Mouse (Mus musculus) R1 (cell line): ENCODE data around the gene Nsfl1c.
"Not testable (repeated sequence)": the region's sequence is repeated elsewhere in the genome, so short reads cannot be mapped to it uniquely, and the experiment has no call there.

ENCODE experiments used
- DNase-seq: peaks from one replicate; pipeline ENCODE4 v3.0.0-alpha.2; 2018; ENCODE audit warnings: low read depth, low spot score

Nsfl1c gene

DNA sequence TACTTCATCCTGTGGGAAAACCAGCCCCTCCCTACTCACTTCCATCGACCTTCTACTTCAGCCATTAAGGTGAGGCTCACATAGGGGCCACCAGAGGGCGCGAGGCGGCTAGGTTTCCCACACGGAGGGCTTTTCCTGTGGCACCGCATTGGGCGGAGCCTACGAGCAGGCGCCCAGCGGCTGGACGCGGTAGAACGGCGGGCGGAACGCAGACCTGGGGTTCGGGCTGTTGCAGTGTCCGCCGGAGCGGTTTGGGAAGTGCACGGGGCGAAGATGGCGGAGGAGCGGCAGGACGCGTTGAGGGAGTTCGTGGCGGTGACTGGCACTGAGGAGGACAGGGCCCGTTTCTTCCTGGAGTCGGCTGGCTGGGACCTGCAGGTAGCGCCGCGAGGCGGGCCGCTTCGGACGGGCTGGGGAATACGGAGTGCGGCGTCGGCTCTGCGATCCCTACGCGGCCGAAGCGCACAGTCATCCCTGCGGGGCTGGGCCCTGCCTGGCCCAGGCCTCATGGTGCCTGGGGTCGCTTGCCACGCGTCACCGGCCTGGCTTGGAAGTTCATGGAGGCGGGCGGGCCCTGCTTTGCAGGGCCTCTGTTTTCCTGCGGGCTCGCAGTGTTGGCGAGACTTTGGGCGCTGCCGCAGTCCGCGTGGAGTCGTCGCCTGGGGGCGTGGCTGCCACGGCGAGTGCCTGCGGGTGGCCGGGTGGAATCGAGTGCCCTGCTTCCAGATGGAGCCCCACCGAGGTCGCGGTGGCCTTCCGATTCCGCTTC is at the start of gene Nsfl1c:
Gene Nsfl1c, plus strand, starts transcription at position 148 of the 769 bp plus-strand sequence.
- peak; percentile 95 for DNase-seq

DNA sequence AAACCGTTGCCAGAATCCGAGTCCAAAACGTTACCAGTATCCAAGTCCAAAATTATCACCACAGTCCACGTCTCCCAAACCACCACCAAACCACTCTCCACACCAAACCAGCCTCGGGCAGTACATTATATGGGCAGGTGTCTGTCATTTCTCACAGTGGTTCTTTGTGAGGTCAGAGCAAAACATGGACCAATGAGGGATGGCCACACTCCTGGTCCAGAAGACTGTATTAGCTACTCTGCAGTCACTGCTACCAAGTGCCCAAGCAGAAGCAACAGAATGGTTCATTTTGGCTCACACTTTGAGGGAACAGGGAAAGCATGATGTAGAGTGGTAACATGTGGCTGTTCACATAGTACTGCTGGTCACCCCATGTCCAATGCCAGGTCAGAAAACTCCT is 17.9 kb upstream of the Nsfl1c start, which contains the start of gene 4921509C19Rik:
Gene 4921509C19Rik, minus strand, starts transcription at position 101 of the 400 bp plus-strand sequence.
- DNase-seq = not testable (repeated sequence)

DNA sequence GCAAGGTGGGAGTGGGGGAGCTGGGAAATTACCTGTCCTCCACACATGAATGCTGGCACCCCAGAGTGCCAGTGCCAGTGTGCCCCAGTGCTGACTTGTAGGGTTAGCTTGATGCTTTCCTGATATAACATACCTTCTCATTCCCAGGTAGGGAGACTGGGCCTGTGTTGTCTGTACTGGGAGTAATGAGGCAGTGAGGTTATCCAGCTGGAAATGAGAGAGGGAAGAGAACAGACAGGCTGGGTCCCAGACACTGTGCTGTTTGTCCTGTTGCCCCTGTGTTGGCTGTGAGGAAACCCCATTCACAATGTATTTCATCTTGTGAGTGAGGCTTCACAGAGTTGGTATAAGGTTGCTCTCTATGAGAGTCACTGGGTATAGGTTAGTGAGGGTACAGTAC is 7.5 kb upstream of the Nsfl1c start:
- no peak for DNase-seq

DNA sequence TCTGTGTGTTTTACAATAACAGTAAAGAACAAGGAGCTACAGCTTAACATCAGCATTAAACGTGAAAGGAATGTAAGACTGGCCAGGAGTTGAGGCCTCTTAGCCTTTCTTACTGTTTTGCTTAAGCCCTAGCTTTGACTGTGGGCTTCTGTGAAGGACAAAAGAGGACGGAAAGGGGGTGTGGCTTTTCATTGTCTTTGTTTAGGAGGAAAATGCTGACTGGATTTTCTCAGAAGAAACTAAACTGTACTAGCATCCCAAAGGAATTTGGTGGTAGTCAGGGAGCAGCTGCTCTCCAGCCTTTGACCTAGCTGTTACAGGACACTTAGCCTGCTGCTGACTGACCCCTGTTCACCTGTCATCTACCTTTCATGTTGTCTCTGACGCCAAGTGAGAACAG is 4.4 kb downstream of the Nsfl1c start:
- DNase-seq = peak; percentile 85

DNA sequence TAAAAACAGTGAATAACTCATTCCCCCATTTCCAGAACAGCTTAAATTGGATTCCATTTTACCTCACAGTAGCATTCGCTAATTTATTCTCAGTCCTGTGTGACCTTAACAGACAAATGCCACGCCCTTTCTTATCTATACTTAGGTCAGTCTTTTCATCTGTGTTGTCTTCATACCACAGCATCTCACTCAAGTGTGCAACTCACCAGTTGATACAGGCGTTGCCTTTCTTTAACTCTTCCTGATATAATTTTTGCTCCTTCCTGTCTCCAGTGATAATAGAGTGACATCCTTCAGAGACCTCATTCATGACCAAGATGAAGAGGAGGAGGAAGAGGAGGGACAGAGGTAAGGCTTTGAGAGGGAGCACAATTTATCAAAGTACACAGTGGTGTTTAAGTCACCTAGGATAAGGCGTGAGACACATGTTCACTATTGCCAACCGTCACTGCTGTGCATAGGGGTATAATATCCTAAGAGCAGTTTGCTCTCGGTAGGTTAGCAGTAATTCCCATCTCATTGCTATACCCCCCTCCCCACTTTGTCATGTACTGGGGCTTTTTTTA is 6.5 kb downstream of the Nsfl1c start:
- no peak for DNase-seq

DNA sequence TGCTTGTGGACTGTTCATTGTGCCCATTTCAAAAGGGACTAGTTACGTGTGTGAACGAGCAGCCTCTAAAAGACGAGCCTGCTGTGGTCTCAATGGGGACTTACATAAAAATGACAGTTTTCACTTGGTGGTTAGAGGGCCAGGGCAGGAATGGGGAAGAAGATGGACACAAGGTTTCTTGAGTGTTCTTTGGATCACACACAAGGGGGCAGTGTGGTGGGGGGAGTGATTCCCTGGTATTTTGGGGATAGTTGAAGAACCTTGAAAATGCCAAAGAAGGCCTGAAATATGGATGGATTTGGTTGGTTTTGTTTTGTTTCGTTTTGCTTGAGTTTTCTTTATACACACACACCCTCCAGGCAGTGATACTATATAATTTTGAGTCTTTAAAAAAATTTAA is 10.2 kb downstream of the Nsfl1c start:
- DNase-seq = peak; percentile 30

DNA sequence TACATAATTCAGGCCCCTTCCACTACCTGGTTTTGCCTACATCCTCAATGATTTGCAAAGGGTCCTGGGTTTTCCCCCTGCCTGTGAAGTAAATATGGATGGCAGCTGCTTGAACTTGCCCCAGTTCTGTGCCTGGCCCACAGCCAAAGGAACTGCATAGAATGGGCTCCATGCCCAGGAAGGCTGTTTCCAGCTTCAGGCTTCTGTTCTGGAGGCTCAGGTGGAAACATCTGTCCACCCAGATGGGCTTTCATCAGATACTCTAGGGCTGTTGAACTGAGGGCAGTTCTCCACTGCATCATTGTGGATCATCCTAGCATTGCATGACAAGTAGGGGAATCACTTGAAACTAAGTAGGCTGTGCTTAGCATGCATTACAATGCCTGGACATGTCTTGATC is 18.2 kb downstream of the Nsfl1c start:
- DNase-seq = no peak

DNA sequence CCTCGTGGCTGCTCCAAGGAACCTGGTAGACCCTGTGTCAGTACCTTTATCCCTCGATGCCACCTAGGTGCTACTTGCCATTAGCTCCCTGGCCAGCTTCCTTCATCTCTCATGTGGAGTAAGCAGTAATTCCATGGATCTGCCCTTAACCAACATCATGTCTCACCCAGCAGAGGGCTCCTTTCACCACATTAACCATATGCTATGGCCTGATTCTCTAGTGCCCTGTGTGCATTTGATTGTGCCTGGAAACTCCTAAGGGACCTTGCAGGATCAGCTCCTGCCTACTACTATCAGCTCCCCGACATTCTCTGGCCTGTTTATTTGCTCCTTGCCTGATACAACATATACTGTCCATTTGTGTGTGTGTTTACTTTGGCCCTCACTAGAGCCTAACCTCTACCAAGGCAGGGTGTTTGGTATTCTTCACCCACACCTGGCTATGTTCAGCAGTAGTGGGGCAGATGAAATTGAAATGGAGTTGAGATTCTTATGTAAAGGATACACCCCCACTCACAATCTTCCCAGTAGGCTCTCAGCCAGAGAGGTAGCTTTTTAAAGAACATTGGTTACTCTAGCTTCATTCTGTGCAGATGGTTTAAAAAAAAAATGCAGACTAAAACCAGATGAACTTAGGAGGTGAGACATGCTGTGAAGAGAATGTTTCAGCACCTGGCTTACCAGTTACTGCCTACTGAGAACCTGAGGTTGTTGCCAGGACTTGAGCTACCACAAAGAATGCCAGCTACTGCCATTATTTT is 19.7 kb downstream of the Nsfl1c start:
- DNase-seq = no peak

DNA sequence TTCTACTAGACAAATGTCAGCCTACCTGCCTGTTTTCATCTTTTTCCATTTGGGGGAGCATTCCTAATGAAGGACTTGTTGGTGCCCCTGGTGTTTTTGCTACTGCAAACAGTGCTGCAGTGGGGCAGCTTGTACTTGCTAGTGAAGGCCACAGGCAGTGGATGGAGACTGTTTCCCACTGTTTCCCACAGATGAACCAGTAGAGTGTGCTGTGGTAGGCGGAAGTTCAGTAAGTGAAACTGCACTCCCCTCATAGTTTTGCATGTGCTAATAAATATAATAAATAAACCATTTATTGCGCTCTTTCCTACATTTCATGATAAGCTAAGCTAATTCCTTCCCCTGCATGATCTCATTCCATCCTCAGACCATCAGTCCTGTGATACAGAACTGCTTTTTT is 25.0 kb downstream of the Nsfl1c start:
- DNase-seq = no peak

DNA sequence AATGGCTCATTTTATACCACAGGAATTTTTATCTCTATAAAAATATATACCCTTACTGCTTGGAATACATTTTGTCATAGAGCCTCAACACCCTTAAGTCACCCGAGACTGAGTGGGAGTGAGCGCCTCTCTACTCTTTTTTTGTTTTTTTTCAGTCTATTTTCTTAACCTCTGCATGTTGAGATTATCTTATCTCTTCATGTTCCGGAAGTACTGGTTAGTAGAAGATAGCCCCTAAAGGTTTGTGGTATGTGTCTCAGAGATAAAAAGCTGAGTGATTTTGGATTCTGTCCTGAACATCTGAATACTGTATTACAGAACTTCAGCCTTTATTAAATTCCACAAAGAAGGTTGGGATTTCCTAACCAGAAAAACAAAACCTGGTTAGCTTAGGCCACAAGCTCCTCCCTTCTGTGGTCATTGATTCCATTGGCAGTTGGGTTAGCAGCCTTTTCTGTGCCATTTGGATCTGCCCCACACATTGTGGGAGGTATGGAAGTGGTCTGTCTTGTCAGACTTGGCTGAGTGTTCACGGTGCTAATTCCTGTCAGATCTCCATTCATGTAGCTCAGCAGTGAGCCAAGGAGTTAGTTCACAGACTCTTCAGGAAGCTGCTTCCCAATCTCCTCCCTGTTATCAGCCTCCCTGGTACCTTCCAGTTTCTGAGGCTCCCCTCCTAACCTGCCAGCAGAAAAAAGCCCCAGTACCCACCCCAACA is 30.5 kb downstream of the Nsfl1c start:
- no peak for DNase-seq

DNA sequence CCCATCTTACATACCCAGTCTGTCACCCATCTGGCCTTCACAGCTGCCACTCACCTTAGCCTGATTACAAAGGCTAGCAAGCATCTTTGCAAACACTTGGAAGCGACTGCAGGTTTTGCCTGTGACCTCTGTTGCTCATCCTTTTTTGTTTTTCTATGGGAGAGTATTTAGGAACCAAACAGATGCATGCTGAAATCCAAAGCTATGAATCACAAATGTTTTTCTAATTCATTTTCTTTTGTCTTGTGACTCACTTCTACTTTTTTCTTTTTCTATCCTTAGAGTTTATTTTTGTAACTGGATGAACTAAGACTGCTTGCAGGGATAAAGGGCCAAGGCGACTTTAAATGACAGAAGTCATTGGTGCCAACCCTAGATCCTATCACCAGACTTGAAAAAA is 31.5 kb downstream of the Nsfl1c start:
- no peak for DNase-seq

DNA sequence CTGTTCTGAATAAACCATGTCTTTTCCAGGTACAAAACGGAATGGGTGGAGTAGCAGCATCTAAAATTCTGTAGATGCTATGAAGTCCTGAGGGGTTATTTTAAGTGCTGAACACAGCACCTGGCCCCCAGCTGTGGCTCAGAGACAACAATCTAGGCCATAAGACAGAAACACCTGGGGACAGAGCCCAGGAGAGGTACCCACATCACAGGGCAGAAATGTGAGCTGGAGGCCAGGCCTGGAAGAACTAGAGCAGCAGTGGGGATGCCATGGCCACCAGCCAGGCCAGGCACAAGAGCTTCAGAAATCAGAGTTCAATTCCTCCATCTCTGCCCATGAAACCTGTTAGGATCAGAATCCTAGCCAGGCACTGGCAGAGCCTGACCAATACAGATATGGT is 34.1 kb downstream of the Nsfl1c start:
- no peak for DNase-seq

DNA sequence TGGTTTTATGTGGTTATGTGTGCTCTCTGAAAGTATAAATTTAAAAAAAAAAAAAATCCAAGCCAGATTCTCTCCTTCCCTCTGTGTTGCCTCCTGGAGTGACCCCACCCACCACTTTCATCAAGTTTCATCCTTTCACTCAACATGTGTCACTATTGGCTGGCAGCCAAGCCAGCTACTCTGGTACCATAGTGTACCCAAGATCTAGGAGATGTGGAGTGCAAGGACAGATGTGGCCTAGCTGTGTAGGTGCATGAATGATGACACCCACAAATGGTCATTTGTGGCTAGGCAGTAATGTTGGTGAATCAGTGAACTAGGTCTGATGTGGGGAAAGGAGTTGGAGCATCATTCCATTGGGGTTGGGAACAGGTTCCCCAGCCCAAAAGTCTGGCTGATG is 35.2 kb downstream of the Nsfl1c start:
- no peak for DNase-seq

DNA sequence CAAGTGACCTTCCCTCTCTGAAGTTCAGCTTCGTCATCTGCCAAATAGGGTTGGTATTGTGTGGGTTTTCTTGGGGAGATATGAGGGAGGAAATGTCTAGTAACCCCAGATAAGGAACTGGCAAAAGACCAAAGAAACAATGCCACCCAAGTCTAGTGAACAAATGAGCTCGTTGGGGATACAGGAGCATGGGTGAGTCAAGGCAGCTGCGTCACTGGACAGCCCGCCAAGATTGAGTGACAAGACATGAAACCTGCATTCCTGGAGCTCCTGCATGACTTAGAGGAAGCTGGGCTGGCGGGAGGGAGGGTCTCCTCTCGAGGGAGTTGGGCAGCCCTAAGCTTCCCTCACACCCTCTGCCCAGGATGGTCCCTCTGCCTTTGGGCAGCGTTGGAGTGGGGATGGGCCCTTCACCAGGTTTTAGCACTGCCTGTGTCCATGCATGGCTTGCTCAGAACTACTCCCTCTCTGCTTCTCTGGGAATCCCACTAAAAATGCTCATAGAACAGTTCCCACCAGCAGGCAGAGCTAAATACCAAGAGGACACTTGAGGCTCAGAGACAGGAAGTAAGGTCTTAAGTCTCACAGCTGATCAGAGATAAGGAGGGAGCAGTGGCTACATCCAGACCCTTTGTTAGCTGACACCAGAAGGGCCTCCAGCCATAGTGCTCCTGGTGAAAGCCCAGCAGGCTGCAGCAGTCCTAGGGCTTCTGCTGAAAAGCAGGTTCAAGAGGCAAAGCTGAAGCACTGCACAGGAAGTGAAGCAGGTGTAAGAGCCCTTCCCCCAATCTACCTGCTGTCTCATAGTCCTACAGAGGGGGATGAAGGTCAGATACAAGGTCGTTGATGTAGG is 36.6 kb downstream of the Nsfl1c start:
- peak; percentile 24 for DNase-seq

DNA sequence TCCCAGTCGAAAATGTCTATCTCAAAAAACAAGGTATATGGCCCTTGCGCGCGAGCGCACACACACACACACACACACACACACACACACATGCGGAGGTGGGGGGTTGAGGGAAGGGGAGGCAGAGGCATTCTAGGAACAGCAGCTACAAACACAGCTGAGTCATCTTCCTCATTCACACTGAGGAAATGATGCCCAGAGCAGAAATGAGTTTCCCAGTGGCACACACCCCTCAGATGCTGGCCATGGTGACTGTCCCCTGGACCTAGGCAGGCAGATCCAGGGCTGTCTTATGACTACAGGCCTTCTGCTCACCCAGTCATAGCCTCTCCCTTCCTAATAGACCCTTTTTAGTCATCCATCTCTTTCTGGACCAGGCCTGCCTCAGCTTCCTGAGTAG is 39.6 kb downstream of the Nsfl1c start:
- no peak for DNase-seq

DNA sequence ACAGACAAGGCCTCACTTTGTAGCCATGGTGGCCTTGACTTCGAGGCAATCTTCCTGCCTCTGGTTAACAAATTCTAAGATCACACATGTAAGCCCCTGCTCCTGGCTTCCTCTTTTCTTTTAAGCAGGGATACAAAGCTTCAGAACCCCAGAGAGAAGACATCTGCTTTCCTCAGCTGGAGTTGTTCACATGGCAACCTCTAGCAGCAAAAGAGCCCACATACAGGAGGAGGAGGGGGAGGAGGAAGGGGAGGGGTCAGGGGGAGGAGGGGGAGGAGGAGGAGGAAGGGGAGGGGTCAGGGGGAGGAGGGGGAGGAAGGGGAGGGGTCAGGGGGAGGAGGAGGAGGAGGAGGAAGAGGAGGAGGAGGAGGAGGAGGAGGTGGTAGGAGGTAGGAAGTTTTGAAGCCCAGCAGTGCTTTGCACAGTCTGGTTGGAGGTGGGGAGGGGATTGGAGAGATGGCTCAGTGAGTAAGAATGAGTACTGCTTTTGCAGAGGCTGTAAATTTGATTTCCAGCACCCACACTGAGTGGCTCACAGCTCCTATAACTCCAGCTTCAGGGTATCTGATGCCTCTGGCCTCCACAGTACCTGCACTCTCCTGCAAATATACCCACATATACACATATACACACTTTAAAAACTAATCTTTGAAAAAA is 42.1 kb downstream of the Nsfl1c start:
- DNase-seq = peak; percentile 80

DNA sequence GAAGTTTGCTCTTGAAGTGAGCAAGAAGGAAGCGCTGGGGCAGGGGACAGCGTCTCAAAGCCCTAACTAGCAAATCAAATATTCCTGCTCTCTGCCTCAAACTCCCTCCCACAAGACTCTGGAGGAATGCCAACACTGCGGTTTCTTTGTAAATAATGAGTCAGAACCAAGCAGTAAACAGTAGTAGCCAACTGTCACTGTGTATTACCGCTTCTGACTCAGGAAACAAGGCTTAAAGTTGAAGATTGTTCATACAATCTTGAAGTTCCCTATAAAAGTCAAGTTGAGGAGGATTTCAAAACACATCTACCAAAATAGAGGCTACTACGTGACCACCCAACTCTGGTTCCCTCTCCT is 42.6 kb downstream of the Nsfl1c start:
- DNase-seq = no peak

DNA sequence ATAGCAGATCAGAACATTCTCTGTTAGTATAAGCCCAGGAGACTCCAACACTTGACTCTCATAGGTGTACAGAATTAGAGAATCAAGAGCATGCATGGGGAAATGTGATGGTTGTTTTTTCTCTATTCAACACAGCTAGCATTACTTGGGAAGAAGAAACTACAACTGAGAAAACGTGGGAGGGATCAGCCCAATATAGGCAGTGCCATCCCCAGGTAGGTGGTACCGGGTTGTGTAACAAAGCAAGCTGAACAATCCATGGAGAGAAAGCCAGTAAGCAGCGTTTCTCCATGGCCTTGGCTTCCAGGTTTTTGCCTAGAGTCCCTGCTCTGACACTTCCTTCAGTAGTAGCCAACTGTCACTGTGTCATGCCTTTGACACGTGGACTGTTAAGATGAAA is 44.7 kb downstream of the Nsfl1c start:
- DNase-seq = no peak

DNA sequence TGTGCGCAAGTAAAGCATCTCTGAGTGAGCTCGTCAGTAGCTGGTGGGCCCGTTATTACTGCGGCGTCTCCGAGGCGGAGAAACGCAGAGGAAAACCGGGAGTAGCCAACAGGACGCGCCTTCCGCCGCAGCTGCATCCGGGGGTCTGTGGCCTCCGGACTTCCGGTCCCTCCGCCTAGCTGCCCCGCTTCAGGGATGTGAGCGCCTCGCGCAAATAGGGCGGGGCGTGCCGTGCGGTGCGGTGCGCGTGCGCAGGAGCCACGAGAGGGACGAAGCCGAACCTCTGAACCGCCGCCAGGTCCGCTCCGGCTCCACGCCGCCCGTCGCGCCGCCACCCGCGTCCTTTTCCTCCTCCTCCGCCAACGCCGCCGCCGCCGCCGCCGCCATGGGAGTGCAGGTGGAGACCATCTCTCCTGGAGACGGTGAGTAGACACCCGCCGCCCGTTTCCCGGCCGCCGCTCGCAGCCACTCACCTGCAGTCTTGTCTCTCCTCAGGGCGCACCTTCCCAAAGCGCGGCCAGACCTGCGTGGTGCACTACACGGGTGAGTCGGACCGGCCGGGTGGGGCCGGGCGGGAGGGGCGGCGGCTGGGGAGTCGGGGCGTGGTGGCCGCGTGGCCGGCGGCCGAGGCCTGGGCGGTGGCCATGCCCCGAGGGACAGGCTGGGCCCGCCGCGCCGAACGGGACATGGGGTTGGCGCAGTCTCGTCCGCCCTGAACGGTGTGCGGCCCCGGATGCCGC is 48.5 kb downstream of the Nsfl1c start, which contains the start of gene Fkbp1a:
Gene Fkbp1a, plus strand, starts transcription at position 161 of the 740 bp plus-strand sequence.
- DNase-seq = peak; percentile 95
